31 mouse cellular contexts compared by ENCODE assay signal in the genomic region with DNA sequence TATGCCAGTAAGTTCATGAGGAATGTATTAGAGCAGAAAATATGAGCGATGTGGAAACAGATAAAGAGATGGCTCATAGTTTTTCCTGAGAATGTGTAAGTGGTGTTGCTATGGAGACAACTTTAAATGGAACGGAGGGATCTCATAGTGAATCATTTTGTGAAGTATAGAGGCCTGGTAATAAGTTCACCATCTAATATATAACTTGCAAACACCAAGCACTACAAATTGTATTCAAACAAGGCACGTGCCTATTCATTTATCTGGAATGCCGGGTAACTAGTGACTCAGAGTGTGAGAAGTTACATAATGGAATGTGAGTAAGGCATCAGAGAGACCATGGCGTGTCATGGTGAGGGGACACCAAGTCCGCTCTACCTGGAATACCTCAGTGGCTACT. TPM values are rescaled to one million over a fixed set of nuclear protein-coding genes. Genes with fewer than 3 reads are reported as not detected.
DNase-seq lines count a peak whose midpoint lies in the region; ATAC-seq lines count a peak whose summit lies in the region.
"Had no signal": no experiment of that assay in that cellular context is flagged by ENCODE, and none has a peak within 500 bp of the region (broad histone marks: within the 10 kb centered on the region; RNA-seq: fewer than 3 reads in every experiment).

No protein-coding gene starts in this region.

- H3K4me3 ChIP-seq in forebrain, embryonic 13.5 days, result no peak overlapping the region
- no peak overlapping the region for H3K4me3 ChIP-seq in midbrain, embryonic 10.5 days
- H3K4me3 ChIP-seq: embryonic facial prominence, embryonic 13.5 days; embryonic facial prominence, embryonic 15.5 days; erythroblast, embryonic 14.5 days; forebrain, embryonic 10.5 days; forebrain, embryonic 12.5 days; forebrain, embryonic 15.5 days had no signal

- no peaks in the 10 kb centered on the region for H3K9me3 ChIP-seq in forebrain, embryonic 13.5 days (replicated peaks)
- H3K9me3 ChIP-seq in midbrain, embryonic 10.5 days (replicated peaks), result no peaks in the 10 kb centered on the region
- H3K9me3 ChIP-seq: embryonic facial prominence, embryonic 13.5 days; embryonic facial prominence, embryonic 15.5 days; forebrain, embryonic 10.5 days; forebrain, embryonic 12.5 days; forebrain, embryonic 15.5 days; G1E had no signal

- H3K4me2 ChIP-seq in forebrain, embryonic 13.5 days, result no peak overlapping the region
- H3K4me2 ChIP-seq: embryonic facial prominence, embryonic 13.5 days; embryonic facial prominence, embryonic 15.5 days; forebrain, embryonic 12.5 days; forebrain, embryonic 15.5 days had no signal

- no peak overlapping the region for H3K27ac ChIP-seq in forebrain, embryonic 13.5 days
- no peak overlapping the region for H3K27ac ChIP-seq in midbrain, embryonic 10.5 days (replicated peaks)
- H3K27ac ChIP-seq: embryonic facial prominence, embryonic 13.5 days; embryonic facial prominence, embryonic 15.5 days; forebrain, embryonic 10.5 days; forebrain, embryonic 12.5 days; forebrain, embryonic 15.5 days had no signal

- no peak overlapping the region for H3K9ac ChIP-seq in forebrain, embryonic 13.5 days
- H3K9ac ChIP-seq: embryonic facial prominence, embryonic 13.5 days; embryonic facial prominence, embryonic 15.5 days; forebrain, embryonic 12.5 days; forebrain, embryonic 15.5 days; forebrain, postnatal 0 days had no signal

- H3K27me3 ChIP-seq in forebrain, embryonic 13.5 days, result no peaks in the 10 kb centered on the region
- H3K27me3 ChIP-seq in midbrain, embryonic 10.5 days (ENCODE audit: low read depth, poor library complexity, severe bottlenecking), result no peaks in the 10 kb centered on the region
- H3K27me3 ChIP-seq: CH12.LX; embryonic facial prominence, embryonic 13.5 days; embryonic facial prominence, embryonic 15.5 days; forebrain, embryonic 12.5 days; forebrain, embryonic 15.5 days; Patski had no signal

- peaks cover 54% of the 10 kb centered on the region for H3K36me3 ChIP-seq in forebrain, embryonic 13.5 days (ENCODE audit: poor library complexity, severe bottlenecking)
- peaks cover 54% of the 10 kb centered on the region for H3K36me3 ChIP-seq in midbrain, embryonic 10.5 days

- H3K4me1 ChIP-seq in forebrain, embryonic 13.5 days, result no peaks in the 10 kb centered on the region
- no peaks in the 10 kb centered on the region for H3K4me1 ChIP-seq in midbrain, embryonic 10.5 days
- H3K4me1 ChIP-seq: embryonic facial prominence, embryonic 13.5 days; embryonic facial prominence, embryonic 15.5 days; forebrain, embryonic 10.5 days; forebrain, embryonic 12.5 days; forebrain, embryonic 15.5 days had no signal

- WGBS in forebrain, embryonic 13.5 days, result 90% methylated on average over 6 of the region's 6 CpGs
- 93% methylated on average over 6 of the region's 6 CpGs for WGBS in midbrain, embryonic 10.5 days

- peak; percentile 46 for DNase-seq in adrenal gland, adult 2 months
- no peak for DNase-seq in adrenal gland, postnatal 25 days
- peak; percentile 62 for DNase-seq in 3T3-L1 (ENCODE audit: low read depth, low spot score)
- DNase-seq in Muller cell, postnatal 12 days (ENCODE audit: inconsistent ontology term), result peak; percentile 79
- DNase-seq in brain, adult 2 months (ENCODE audit: low read depth, low spot score), result peak; percentile 42
- no peak for DNase-seq in midbrain, embryonic 10.5 days (ENCODE audit: low spot score)
- DNase-seq: adrenal gland, postnatal 10 days; adrenal gland, postnatal 36 days; cerebellum, adult 11 months; cerebellum, adult 18-20 months; cerebellum, adult 8-10 months; cerebellum, adult 9-11 months; cerebellum, postnatal 14 days; cerebellum, postnatal 36 days; embryo, embryonic 11 days; forebrain, postnatal 0 days had no signal

- no peak for ATAC-seq in forebrain, embryonic 13.5 days
- ATAC-seq: activated CD4-positive, CD25-positive, alpha-beta regulatory T cell, adult 4 months; forebrain, embryonic 15.5 days; forebrain, postnatal 0 days had no signal

RNA-seq across cellular contexts. Expression of gene Dgke, which starts 28.2 kb away (rescaled TPM):
- 10 to 100 TPM; 11.0 to 11.3 TPM for total RNA-seq in adrenal gland, adult 2 months (2021)
- polyA plus RNA-seq in adrenal gland, adult 2 months (2012; rRNA removed), result 7.8 TPM in 2 replicates
- total RNA-seq in adrenal gland, postnatal 25 days (2021), result 9.5 and 10.4 TPM in 2 replicates
- polyA plus RNA-seq in forebrain, embryonic 13.5 days (2015; fragmentation: Nextera tagmentation; extraction: Ambion mirVana), result 8.7 and 9.9 TPM in 2 replicates
- 4.2 and 6.1 TPM in 2 replicates for polyA plus RNA-seq in midbrain, embryonic 10.5 days (2016; fragmentation: Nextera tagmentation; extraction: Ambion mirVana)
- polyA plus RNA-seq: erythroblast, embryonic 14.5 days had no signal

RNA-seq across cellular contexts. Expression of gene Gm525, which starts 35.1 kb away (rescaled TPM):
- not detected for total RNA-seq in adrenal gland, adult 2 months (2021)
- 0.26 and 0.58 TPM in 2 replicates for polyA plus RNA-seq in adrenal gland, adult 2 months (2012; rRNA removed)
- not detected in 2 replicates for total RNA-seq in adrenal gland, postnatal 25 days (2021)
- polyA plus RNA-seq in forebrain, embryonic 13.5 days (2015; fragmentation: Nextera tagmentation; extraction: Ambion mirVana), result not detected in 2 replicates
- not detected in 2 replicates for polyA plus RNA-seq in midbrain, embryonic 10.5 days (2016; fragmentation: Nextera tagmentation; extraction: Ambion mirVana)
- total RNA-seq: adrenal gland, adult 18-20 months; adrenal gland, postnatal 10 days; adrenal gland, postnatal 36 days; common myeloid progenitor, adult 5-6 weeks; forebrain, postnatal 0 days; G1E had no signal
- polyA plus RNA-seq: activated CD4-positive, CD25-positive, alpha-beta regulatory T cell, adult 4 months; CD4-positive, CD25-positive, alpha-beta regulatory T cell, adult 4 months; embryonic facial prominence, embryonic 11.5 days; erythroblast, embryonic 14.5 days; forebrain, embryonic 10.5 days; forebrain, embryonic 12.5 days; forebrain, embryonic 15.5 days; G1E; Patski had no signal

RNA-seq across cellular contexts. Expression of gene Trim25, which starts 39.3 kb away (rescaled TPM):
- 100 to 1,000 TPM in 1 of 2 experiments, 10 to 100 TPM in 1; 87.4 to 180 TPM for total RNA-seq in adrenal gland, adult 2 months (2021)
- 181 and 270 TPM in 2 replicates for polyA plus RNA-seq in adrenal gland, adult 2 months (2012; rRNA removed)
- total RNA-seq in adrenal gland, postnatal 25 days (2021), result 133 and 149 TPM in 2 replicates
- 2.4 and 3.0 TPM in 2 replicates for polyA plus RNA-seq in forebrain, embryonic 13.5 days (2015; fragmentation: Nextera tagmentation; extraction: Ambion mirVana)
- polyA plus RNA-seq in midbrain, embryonic 10.5 days (2016; fragmentation: Nextera tagmentation; extraction: Ambion mirVana), result 3.0 and 3.3 TPM in 2 replicates

Comparison
In these comparisons a context has a peak if more than half of its experiments do, and no peak if none do; other contexts are left out.
1. DNase-seq: peak in adrenal gland, adult 2 months (single experiment), 3T3-L1 (single experiment), Muller cell, postnatal 12 days (single experiment) and brain, adult 2 months (single experiment); none in adrenal gland, postnatal 25 days (single experiment) and midbrain, embryonic 10.5 days (single experiment).
2. RNA of gene Trim25, which starts 39.3 kb away (polyA plus RNA-seq): 181 to 270 TPM in adrenal gland, adult 2 months; 3.0 to 3.3 TPM in midbrain, embryonic 10.5 days and 2.4 to 3.0 TPM in forebrain, embryonic 13.5 days; every median in the first group is over 10 times any median in the second.